Mouse (Mus musculus): ENCODE data around the gene Gstm2. TPM values are rescaled to one million over a fixed set of nuclear protein-coding genes. Genes with fewer than 3 reads are reported as not detected.
"Not testable (repeated sequence)": the region's sequence is repeated elsewhere in the genome, so short reads cannot be mapped to it uniquely, and the experiment has no call there.

The Gstm2 gene
- polyA plus RNA-seq, 1 experiment from 2014 or later = 212 TPM

- no peaks in the 10 kb centered on the region for H3K36me3 ChIP-seq (ENCODE audit: control insufficient read depth, insufficient read depth, low read length)
- H3K4me1 ChIP-seq (ENCODE audit: control insufficient read depth, insufficient read depth, low read length) = no peaks in the 10 kb centered on the region
- no peaks in the 10 kb centered on the region for H3K27me3 ChIP-seq (replicated peaks; ENCODE audit: control insufficient read depth, insufficient read depth, low read length)
- H3K27ac ChIP-seq (ENCODE audit: low read length) = no peak overlapping the region
- H3K4me3 ChIP-seq (ENCODE audit: low read length) = no peak overlapping the region
- ATAC-seq = no peak
- H3K9ac ChIP-seq (ENCODE audit: low read depth, low read length) = no peak overlapping the region
- no peak overlapping the region for H3K4me2 ChIP-seq (ENCODE audit: low read depth, low read length)
- WGBS = 62% methylated on average over 8 of the region's 8 CpGs
- H3K9me3 ChIP-seq (ENCODE audit: control insufficient read depth, low read length) = no peaks in the 10 kb centered on the region
Observed at GRCm38 (mm10) chr3:108002021-108002420, 15.8 kb upstream of the Gstm2 start.

GRCm38 (mm10) chr3:107999491-107999890 is 13.2 kb upstream of the Gstm2 start:
- Histone ChIP-seq H3K27me3 (replicated peaks; ENCODE audit: control insufficient read depth, insufficient read depth, low read length) (no peaks in the 10 kb centered on the region), H3K36me3 (ENCODE audit: control insufficient read depth, insufficient read depth, low read length) (no peaks in the 10 kb centered on the region), H3K4me1 (ENCODE audit: control insufficient read depth, insufficient read depth, low read length) (no peaks in the 10 kb centered on the region), H3K4me3 (ENCODE audit: low read length) (no peak overlapping the region), H3K27ac (ENCODE audit: low read length) (no peak overlapping the region), H3K9me3 (ENCODE audit: control insufficient read depth, low read length) (no peaks in the 10 kb centered on the region), H3K4me2 (ENCODE audit: low read depth, low read length) (no peak overlapping the region), H3K9ac (ENCODE audit: low read depth, low read length) (no peak overlapping the region)
- 67% methylated on average over 3 of the region's 3 CpGs for WGBS
- ATAC-seq = no peak

GRCm38 (mm10) chr3:107998591-107998990 is 12.3 kb upstream of the Gstm2 start:
- H3K4me2 ChIP-seq (ENCODE audit: low read depth, low read length) = no peak overlapping the region
- H3K4me3 ChIP-seq (ENCODE audit: low read length) = no peak overlapping the region
- no peak overlapping the region for H3K27ac ChIP-seq (ENCODE audit: low read length)
- WGBS = 86% methylated on average over 3 of the region's 3 CpGs
- no peaks in the 10 kb centered on the region for H3K4me1 ChIP-seq (ENCODE audit: control insufficient read depth, insufficient read depth, low read length)
- H3K36me3 ChIP-seq (ENCODE audit: control insufficient read depth, insufficient read depth, low read length) = no peaks in the 10 kb centered on the region
- H3K9ac ChIP-seq (ENCODE audit: low read depth, low read length) = no peak overlapping the region
- H3K27me3 ChIP-seq (replicated peaks; ENCODE audit: control insufficient read depth, insufficient read depth, low read length) = no peaks in the 10 kb centered on the region
- no peak for ATAC-seq
- H3K9me3 ChIP-seq (ENCODE audit: control insufficient read depth, low read length) = no peaks in the 10 kb centered on the region

- WGBS = 77% methylated on average over 4 of the region's 4 CpGs
- Histone ChIP-seq H3K27me3 (replicated peaks; ENCODE audit: control insufficient read depth, insufficient read depth, low read length) (no peaks in the 10 kb centered on the region), H3K27ac (ENCODE audit: low read length) (no peak overlapping the region)
Observed at GRCm38 (mm10) chr3:107996576-107996975, 10.3 kb upstream of the Gstm2 start.

GRCm38 (mm10) chr3:107995974-107996373 is 9.7 kb upstream of the Gstm2 start:
- not testable (repeated sequence) for H3K4me2 ChIP-seq (ENCODE audit: low read depth, low read length); H3K36me3 ChIP-seq (ENCODE audit: control insufficient read depth, insufficient read depth, low read length); ATAC-seq; H3K27me3 ChIP-seq (replicated peaks; ENCODE audit: control insufficient read depth, insufficient read depth, low read length); H3K4me1 ChIP-seq (ENCODE audit: control insufficient read depth, insufficient read depth, low read length); H3K4me3 ChIP-seq (ENCODE audit: low read length); H3K9me3 ChIP-seq (ENCODE audit: control insufficient read depth, low read length); H3K27ac ChIP-seq (ENCODE audit: low read length); H3K9ac ChIP-seq (ENCODE audit: low read depth, low read length)
- WGBS = 89% methylated on average over 2 of the region's 2 CpGs

More at GRCm38 (mm10) chr3:107996576-107996975, 10.3 kb upstream of the Gstm2 start:
- no peaks in the 10 kb centered on the region for H3K36me3 ChIP-seq (ENCODE audit: control insufficient read depth, insufficient read depth, low read length)
- H3K4me1 ChIP-seq (ENCODE audit: control insufficient read depth, insufficient read depth, low read length) = no peaks in the 10 kb centered on the region
- ATAC-seq = no peak
- no peak overlapping the region for H3K4me2 ChIP-seq (ENCODE audit: low read depth, low read length)
- H3K9ac ChIP-seq (ENCODE audit: low read depth, low read length) = no peak overlapping the region
- H3K9me3 ChIP-seq (ENCODE audit: control insufficient read depth, low read length) = no peaks in the 10 kb centered on the region
- no peak overlapping the region for H3K4me3 ChIP-seq (ENCODE audit: low read length)

GRCm38 (mm10) chr3:107985141-107985540 is 1.1 kb downstream of the Gstm2 start:
- not testable (repeated sequence) for H3K36me3 ChIP-seq (ENCODE audit: control insufficient read depth, insufficient read depth, low read length); H3K4me3 ChIP-seq (ENCODE audit: low read length); ATAC-seq; H3K27ac ChIP-seq (ENCODE audit: low read length); H3K27me3 ChIP-seq (replicated peaks; ENCODE audit: control insufficient read depth, insufficient read depth, low read length); H3K9me3 ChIP-seq (ENCODE audit: control insufficient read depth, low read length); H3K9ac ChIP-seq (ENCODE audit: low read depth, low read length)
- peaks cover 16% of the 10 kb centered on the region for H3K4me1 ChIP-seq (ENCODE audit: control insufficient read depth, insufficient read depth, low read length)
- 93% methylated on average over 2 of the region's 2 CpGs for WGBS
- H3K4me2 ChIP-seq (ENCODE audit: low read depth, low read length) = peak overlapping the region; percentile 44; the same call in 1 of the 2 replicates

- Histone ChIP-seq H3K4me2 (ENCODE audit: low read depth, low read length) (no peak overlapping the region), H3K4me3 (ENCODE audit: low read length) (no peak overlapping the region), H3K4me1 (ENCODE audit: control insufficient read depth, insufficient read depth, low read length) (peaks cover 18% of the 10 kb centered on the region), H3K27me3 (replicated peaks; ENCODE audit: control insufficient read depth, insufficient read depth, low read length) (no peaks in the 10 kb centered on the region), H3K36me3 (ENCODE audit: control insufficient read depth, insufficient read depth, low read length) (no peaks in the 10 kb centered on the region), H3K27ac (ENCODE audit: low read length) (no peak overlapping the region), H3K9ac (ENCODE audit: low read depth, low read length) (no peak overlapping the region), H3K9me3 (ENCODE audit: control insufficient read depth, low read length) (no peaks in the 10 kb centered on the region)
- 76% methylated on average over 5 of the region's 5 CpGs for WGBS
- no peak for ATAC-seq
Observed at GRCm38 (mm10) chr3:107984471-107984870, 1.8 kb downstream of the Gstm2 start.

GRCm38 (mm10) chr3:107983771-107984170 is 2.5 kb downstream of the Gstm2 start:
- Histone ChIP-seq H3K4me2 (ENCODE audit: low read depth, low read length) (no peak overlapping the region), H3K27me3 (replicated peaks; ENCODE audit: control insufficient read depth, insufficient read depth, low read length) (no peaks in the 10 kb centered on the region), H3K4me3 (ENCODE audit: low read length) (no peak overlapping the region), H3K9me3 (ENCODE audit: control insufficient read depth, low read length) (no peaks in the 10 kb centered on the region), H3K36me3 (ENCODE audit: control insufficient read depth, insufficient read depth, low read length) (no peaks in the 10 kb centered on the region), H3K4me1 (ENCODE audit: control insufficient read depth, insufficient read depth, low read length) (peaks cover 20% of the 10 kb centered on the region), H3K27ac (ENCODE audit: low read length) (no peak overlapping the region), H3K9ac (ENCODE audit: low read depth, low read length) (no peak overlapping the region)
- 66% methylated on average over 3 of the region's 3 CpGs for WGBS
- no peak for ATAC-seq

GRCm38 (mm10) chr3:107982726-107983125 is 3.5 kb downstream of the Gstm2 start:
- Histone ChIP-seq H3K27me3 (replicated peaks; ENCODE audit: control insufficient read depth, insufficient read depth, low read length) (no peaks in the 10 kb centered on the region), H3K27ac (ENCODE audit: low read length) (no peak overlapping the region), H3K9me3 (ENCODE audit: control insufficient read depth, low read length) (no peaks in the 10 kb centered on the region), H3K9ac (ENCODE audit: low read depth, low read length) (no peak overlapping the region), H3K4me3 (ENCODE audit: low read length) (no peak overlapping the region), H3K4me2 (ENCODE audit: low read depth, low read length) (no peak overlapping the region), H3K36me3 (ENCODE audit: control insufficient read depth, insufficient read depth, low read length) (no peaks in the 10 kb centered on the region), H3K4me1 (ENCODE audit: control insufficient read depth, insufficient read depth, low read length) (peaks cover 24% of the 10 kb centered on the region)
- ATAC-seq = no peak
- WGBS = 74% methylated on average over 6 of the region's 6 CpGs

- H3K27me3 ChIP-seq (replicated peaks; ENCODE audit: control insufficient read depth, insufficient read depth, low read length) = no peaks in the 10 kb centered on the region
- H3K4me1 ChIP-seq (ENCODE audit: control insufficient read depth, insufficient read depth, low read length) = peaks cover 21% of the 10 kb centered on the region
- ATAC-seq = no peak
- WGBS = 68% methylated on average over 3 of the region's 3 CpGs
- no peaks in the 10 kb centered on the region for H3K36me3 ChIP-seq (ENCODE audit: control insufficient read depth, insufficient read depth, low read length)
- no peak overlapping the region for H3K9ac ChIP-seq (ENCODE audit: low read depth, low read length)
- H3K9me3 ChIP-seq (ENCODE audit: control insufficient read depth, low read length) = no peaks in the 10 kb centered on the region
- H3K4me3 ChIP-seq (ENCODE audit: low read length) = no peak overlapping the region
- H3K27ac ChIP-seq (ENCODE audit: low read length) = no peak overlapping the region
- H3K4me2 ChIP-seq (ENCODE audit: low read depth, low read length) = no peak overlapping the region
Observed at GRCm38 (mm10) chr3:107981261-107981660, 5.0 kb downstream of the Gstm2 start.
